Mouse (Mus musculus): ENCODE results near the gene Ap3b1.

DNA sequence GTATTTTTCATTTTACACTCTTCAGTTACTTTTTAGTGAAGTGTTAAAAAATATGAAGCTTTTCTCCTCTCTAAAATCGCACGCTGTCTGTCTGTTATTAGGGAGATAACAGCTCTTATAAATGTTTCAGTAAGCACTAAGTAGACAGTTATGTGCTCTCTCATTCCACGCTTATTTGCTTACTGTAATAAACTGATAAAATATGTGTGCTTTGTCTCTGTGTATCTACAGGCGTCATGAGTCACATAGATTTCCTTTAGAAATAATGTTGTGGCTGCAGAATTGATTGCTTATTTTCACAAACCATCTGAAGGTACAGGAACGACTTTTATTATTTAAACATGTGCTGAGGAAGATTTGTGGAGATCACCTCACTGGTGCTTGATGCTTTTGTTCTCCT, 164.5 kb downstream of the Ap3b1 start:
- TF ChIP-seq ZNF384 (IDR thresholded peaks at IDR 0.05; ENCODE audit: low read depth, low read length) (no peak), CTCF (conservative IDR thresholded peaks at IDR 0.05 in 1 of 2, IDR thresholded peaks at IDR 0.05 in 1 of 2; ENCODE audit: low read depth in 2 of 2, low read length in 2 of 2) (no peak), POLR2A (IDR thresholded peaks at IDR 0.05; ENCODE audit: low read depth, low read length) (no peak), HCFC1 (IDR thresholded peaks at IDR 0.05; ENCODE audit: low read depth, low read length) (no peak), POLR2AphosphoS2 (IDR thresholded peaks at IDR 0.05; ENCODE audit: low read depth, low read length) (no peak), NELFE (IDR thresholded peaks at IDR 0.05; ENCODE audit: low read depth, low read length) (no peak), EP300 (IDR thresholded peaks at IDR 0.05; ENCODE audit: low read length) (no peak), ZC3H11A (IDR thresholded peaks at IDR 0.05; ENCODE audit: low read depth, low read length) (no peak), SMC3 (IDR thresholded peaks at IDR 0.05; ENCODE audit: low read depth, low read length) (no peak), RCOR1 (conservative IDR thresholded peaks at IDR 0.05; ENCODE audit: low read depth, low read length) (no peak), ETS1 (conservative IDR thresholded peaks at IDR 0.05; ENCODE audit: low read depth, low read length) (no peak), BHLHE40 (IDR thresholded peaks at IDR 0.05; ENCODE audit: low read depth, low read length) (no peak)
